Mouse (Mus musculus) heart, postnatal 0 days (tissue): ENCODE results near the gene Pten. TPM values are rescaled to one million over a fixed set of nuclear protein-coding genes. Genes with fewer than 3 reads are reported as not detected.

Experiments used
- ATAC-seq: fragments of 200-750 bp; cut with Nextera tagmentation; 2 replicates; pipeline ENCODE4 v1.8.0; 2017; ENCODE audit warnings: low read depth, moderate number of reproducible peaks, moderate library complexity; ENCODE audit not compliant: insufficient read depth
- DNase-seq: peaks from one replicate; pipeline ENCODE4 v3.0.0-alpha.2; 2016; ENCODE audit warnings: low spot score
- H3K27ac ChIP-seq: fragments of 300-500 bp; sonication (generic); 2 replicates; pipeline ENCODE4 v1.5.1; 2014; ENCODE audit warnings: low read depth, mild to moderate bottlenecking
- H3K27me3 ChIP-seq: fragments of 300-500 bp; sonication (generic); 2 replicates; pipeline ENCODE4 v1.6.1; 2014; ENCODE audit warnings: low read length, mixed read lengths; ENCODE audit not compliant: control insufficient read depth, insufficient read depth
- H3K36me3 ChIP-seq: fragments of 300-500 bp; sonication (generic); replicated peaks from 2 replicates; pipeline ENCODE4 v1.6.1; 2014; ENCODE audit warnings: low read length, mixed read lengths; ENCODE audit not compliant: control insufficient read depth, insufficient read depth
- H3K4me1 ChIP-seq: fragments of 300-500 bp; sonication (generic); 2 replicates; pipeline ENCODE4 v1.6.1; 2014; ENCODE audit warnings: antibody characterized with exemption; ENCODE audit not compliant: control insufficient read depth, insufficient read depth
- H3K4me2 ChIP-seq: fragments of 300-500 bp; sonication (generic); 2 replicates; pipeline ENCODE4 v1.6.1; 2014; ENCODE audit warnings: low read depth, mild to moderate bottlenecking, low read length, moderate library complexity
- H3K4me3 ChIP-seq: fragments of 300-500 bp; sonication (generic); 2 replicates; pipeline ENCODE4 v1.5.1; 2014; ENCODE audit warnings: low read depth, low read length
- H3K9ac ChIP-seq: fragments of 300-500 bp; sonication (generic); replicated peaks from 2 replicates; pipeline ENCODE4 v1.6.1; 2014; ENCODE audit warnings: low read depth, low read length, mixed read lengths
- H3K9me3 ChIP-seq: fragments of 300-500 bp; sonication (generic); replicated peaks from 2 replicates; pipeline ENCODE4 v1.6.1; 2016; ENCODE audit warnings: low read length; ENCODE audit not compliant: control insufficient read depth
- CTCF ChIP-seq: IDR thresholded peaks from 2 replicates; pipeline ENCODE4 v1.5.1; 2016; ENCODE audit warnings: antibody characterized with exemption, control low read depth, low read depth
- EP300 ChIP-seq: IDR thresholded peaks from 2 replicates; pipeline ENCODE4 v1.6.1; 2016; ENCODE audit warnings: antibody characterized with exemption, low read depth
- WGBS: fragments of 180-500 bp; shearing (Covaris S2); extraction: QIAGEN DNeasy Blood & Tissue Kit; methylation state at CpG from one replicate; pipeline ENCODE4 v1.1.7; 2014; 5-methylcytosine and 5-hydroxymethylcytosine counted together
- polyA plus RNA-seq: library from polyadenylated mRNA; unstranded; fragments of >200 nt; fragmentation: Nextera tagmentation; extraction: Ambion mirVana; gene quantifications from 2 replicates; pipeline ENCODE4 v1.2.1, GENCODE M21; 2015
- total RNA-seq: library from RNA; depleted of rRNA; stranded (reverse); fragments of >200 nt; gene quantifications from 2 replicates; pipeline ENCODE4 v1.2.3, GENCODE M21; 2014; ENCODE audit warnings: low replicate concordance

Gene Pten
- total and polyA plus RNA-seq, 2 experiments from 2014 or later, result 5.0 to 34.0 TPM

DNA sequence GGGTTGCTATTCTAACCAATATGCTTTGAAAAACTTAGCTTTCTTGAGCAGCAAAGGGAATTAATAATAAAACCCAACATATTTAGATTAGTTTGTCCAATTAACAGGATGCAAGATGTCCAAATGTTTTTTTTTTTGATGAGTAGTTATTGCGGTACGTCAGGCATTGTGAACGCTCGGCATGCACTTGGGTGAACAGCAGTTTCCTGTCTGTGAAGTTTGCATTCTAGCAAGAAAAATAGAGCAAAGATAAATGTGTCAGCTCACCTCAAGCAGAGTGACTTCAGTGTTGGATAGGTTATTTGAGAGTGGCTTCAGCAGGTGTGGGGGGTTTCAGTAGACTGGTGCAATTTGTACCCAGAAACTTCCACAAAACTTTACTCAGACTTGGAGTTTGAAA is 69.3 kb downstream of the Pten start:
- DNase-seq, result no peak
- ATAC-seq, result no peak
- Histone ChIP-seq H3K27me3 (no peaks in the 10 kb centered on the region), H3K36me3 (no peaks in the 10 kb centered on the region), H3K9me3 (no peaks in the 10 kb centered on the region), H3K9ac (no peak overlapping the region), H3K27ac (no peak overlapping the region), H3K4me3 (no peak overlapping the region), H3K4me1 (no peaks in the 10 kb centered on the region), H3K4me2 (no peak overlapping the region)
- TF ChIP-seq EP300, result no peak
- no peak for TF ChIP-seq CTCF
- 67% methylated on average over 4 of the region's 4 CpGs for WGBS

- no peak for DNase-seq
These were observed 72.6 kb downstream of the Pten start for GRCm38 (mm10) chr19:32829871-32830270.

GRCm38 (mm10) chr19:32831286-32831685 is 74.0 kb downstream of the Pten start:
- no peak overlapping the region for H3K4me2 ChIP-seq
- WGBS, result 86% methylated on average over 4 of the region's 4 CpGs
- no peaks in the 10 kb centered on the region for H3K9me3 ChIP-seq
- TF ChIP-seq EP300 (no peak), CTCF (no peak)
- no peak overlapping the region for H3K9ac ChIP-seq
- no peaks in the 10 kb centered on the region for H3K27me3 ChIP-seq
- H3K36me3 ChIP-seq, result no peaks in the 10 kb centered on the region
- DNase-seq (no peak), ATAC-seq (no peak)
- H3K4me3 ChIP-seq, result no peak overlapping the region
- H3K4me1 ChIP-seq, result no peaks in the 10 kb centered on the region
- H3K27ac ChIP-seq, result no peak overlapping the region

More at GRCm38 (mm10) chr19:32829871-32830270, 72.6 kb downstream of the Pten start:
- Histone ChIP-seq H3K36me3 (no peaks in the 10 kb centered on the region), H3K4me1 (no peaks in the 10 kb centered on the region), H3K27ac (no peak overlapping the region), H3K4me3 (no peak overlapping the region), H3K9ac (no peak overlapping the region), H3K9me3 (no peaks in the 10 kb centered on the region), H3K4me2 (no peak overlapping the region), H3K27me3 (no peaks in the 10 kb centered on the region)
- TF ChIP-seq CTCF (no peak), EP300 (no peak)
- ATAC-seq, result no peak
- 81% methylated on average over 2 of the region's 2 CpGs for WGBS

- Histone ChIP-seq H3K9me3 (0 out of 2 replicates have a peak, but pooled peaks cover 7% of the 10 kb centered on the region), H3K4me3 (no peak overlapping the region), H3K4me1 (no peaks in the 10 kb centered on the region), H3K9ac (no peak overlapping the region), H3K4me2 (no peak overlapping the region), H3K27me3 (no peaks in the 10 kb centered on the region), H3K36me3 (no peaks in the 10 kb centered on the region), H3K27ac (no peak overlapping the region)
- 90% methylated on average over 6 of the region's 6 CpGs for WGBS
- DNase-seq, result no peak
- TF ChIP-seq EP300, result no peak
- TF ChIP-seq CTCF, result no peak
- ATAC-seq, result no peak
These were observed 83.2 kb downstream of the Pten start for GRCm38 (mm10) chr19:32840491-32840890.

DNA sequence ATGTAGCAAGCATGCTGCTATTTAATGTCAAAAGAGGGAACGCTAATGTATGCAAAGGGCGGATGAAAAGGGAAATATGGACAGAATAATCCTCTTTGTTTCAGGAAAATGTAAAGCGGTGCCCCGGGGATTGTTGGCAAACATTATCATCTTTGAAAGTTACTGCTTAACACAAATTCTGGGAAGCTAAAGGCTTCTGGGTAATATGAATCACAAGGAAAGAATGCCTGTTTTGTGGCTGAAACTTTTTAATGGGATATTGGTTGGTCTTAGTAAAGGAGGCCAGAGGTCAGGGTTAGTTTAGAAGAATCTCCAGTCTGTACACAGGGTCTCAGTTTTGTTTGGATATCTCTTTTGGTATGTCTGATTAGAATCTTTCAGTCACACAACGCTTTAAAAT is 87.2 kb downstream of the Pten start:
- ATAC-seq (no peak), DNase-seq (no peak)
- no peaks in the 10 kb centered on the region for H3K27me3 ChIP-seq
- 88% methylated on average over 5 of the region's 5 CpGs for WGBS
- no peak overlapping the region for H3K27ac ChIP-seq
- H3K4me2 ChIP-seq, result no peak overlapping the region
- H3K36me3 ChIP-seq, result no peaks in the 10 kb centered on the region
- no peak overlapping the region for H3K4me3 ChIP-seq
- no peak overlapping the region for H3K9ac ChIP-seq
- no peak for TF ChIP-seq CTCF
- no peaks in the 10 kb centered on the region for H3K9me3 ChIP-seq
- H3K4me1 ChIP-seq, result no peaks in the 10 kb centered on the region

DNA sequence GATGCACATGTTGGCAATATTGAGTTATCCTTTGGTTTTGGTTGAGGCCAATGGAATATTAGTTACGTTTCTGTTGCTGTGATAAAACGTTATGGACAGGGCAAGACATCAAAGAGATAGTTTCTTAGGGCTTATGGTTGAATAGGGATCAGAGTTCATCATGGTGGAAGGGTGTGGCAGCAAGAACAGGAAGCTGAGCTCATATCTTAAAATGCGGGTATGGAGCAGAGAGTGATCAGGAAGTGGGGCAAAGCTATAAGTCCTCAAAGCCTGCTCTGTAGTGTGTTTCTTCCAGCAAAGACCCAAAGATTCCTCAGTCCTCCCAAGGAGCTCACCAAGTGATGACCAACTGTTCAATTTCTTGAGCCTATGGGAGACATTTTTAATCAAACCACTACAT is 90.7 kb downstream of the Pten start:
- TF ChIP-seq EP300, result no peak
- H3K36me3 ChIP-seq, result no peaks in the 10 kb centered on the region
- no peak overlapping the region for H3K4me3 ChIP-seq
- H3K27ac ChIP-seq, result no peak overlapping the region
- H3K9ac ChIP-seq, result no peak overlapping the region
- H3K4me2 ChIP-seq, result no peak overlapping the region
- ATAC-seq (no peak), DNase-seq (no peak)
- 59% methylated on average over 3 of the region's 3 CpGs for WGBS
- H3K9me3 ChIP-seq, result no peaks in the 10 kb centered on the region
- H3K4me1 ChIP-seq, result no peaks in the 10 kb centered on the region
- no peaks in the 10 kb centered on the region for H3K27me3 ChIP-seq
